Mouse (Mus musculus) lung, postnatal 0 days (tissue): ENCODE measurements around the gene Gad1. TPM values are rescaled to one million over a fixed set of nuclear protein-coding genes. Genes with fewer than 3 reads are reported as not detected.

Source experiments
- ATAC-seq: fragments of 200-750 bp; cut with Nextera tagmentation; 2 replicates; pipeline ENCODE4 v1.8.0; 2017; ENCODE audit warnings: moderate library complexity
- DNase-seq: peaks from one replicate; pipeline ENCODE4 v3.0.0-alpha.2; 2016; ENCODE audit warnings: low spot score
- H3K27ac ChIP-seq: fragments of 300-500 bp; sonication (generic); 2 replicates; pipeline ENCODE4 v1.5.1; 2014; ENCODE audit warnings: antibody characterized with exemption, mild to moderate bottlenecking, low read length, mixed read lengths
- H3K27me3 ChIP-seq: fragments of 300-500 bp; sonication (generic); replicated peaks from 2 replicates; pipeline ENCODE4 v1.6.1; 2014; ENCODE audit warnings: low read length, mixed read lengths; ENCODE audit not compliant: insufficient read depth
- H3K36me3 ChIP-seq: fragments of 300-500 bp; sonication (generic); 2 replicates; pipeline ENCODE4 v1.6.1; 2014; ENCODE audit warnings: low read length, mixed read lengths; ENCODE audit not compliant: insufficient read depth
- H3K4me1 ChIP-seq: fragments of 300-500 bp; sonication (generic); 2 replicates; pipeline ENCODE4 v1.6.1; 2014; ENCODE audit warnings: antibody characterized with exemption, low read depth, low read length, mixed read lengths; ENCODE audit not compliant: insufficient read depth
- H3K4me2 ChIP-seq: fragments of 300-500 bp; sonication (generic); replicated peaks from 2 replicates; pipeline ENCODE4 v1.6.1; 2014; ENCODE audit warnings: low read depth, mild to moderate bottlenecking, low read length, moderate library complexity, mixed read lengths
- H3K4me3 ChIP-seq: fragments of 300-500 bp; sonication (generic); 2 replicates; pipeline ENCODE4 v1.5.1; 2014; ENCODE audit warnings: low read depth, low read length
- H3K9ac ChIP-seq: fragments of 300-500 bp; sonication (generic); replicated peaks from 2 replicates; pipeline ENCODE4 v1.6.1; 2014; ENCODE audit warnings: low read depth, mild to moderate bottlenecking
- H3K9me3 ChIP-seq: fragments of 300-500 bp; sonication (generic); 2 replicates; pipeline ENCODE4 v1.6.1; 2016; ENCODE audit warnings: low read length, mixed read lengths
- CTCF ChIP-seq: IDR thresholded peaks from 2 replicates; pipeline ENCODE4 v1.5.1; 2016; ENCODE audit warnings: antibody characterized with exemption, mild to moderate bottlenecking
- EP300 ChIP-seq: IDR thresholded peaks from 2 replicates; pipeline ENCODE4 v1.6.1; 2016; ENCODE audit warnings: antibody characterized with exemption, mild to moderate bottlenecking, control low read depth
- WGBS: fragments of 180-500 bp; shearing (Covaris S2); extraction: QIAGEN DNeasy Blood & Tissue Kit; methylation state at CpG from one replicate; pipeline ENCODE4 v1.1.7; 2014; 5-methylcytosine and 5-hydroxymethylcytosine counted together
- polyA plus RNA-seq: library from polyadenylated mRNA; unstranded; fragments of >200 nt; fragmentation: Nextera tagmentation; extraction: Ambion mirVana; gene quantifications from 2 replicates; pipeline ENCODE4 v1.2.1, GENCODE M21; 2015

Gene Gad1
- polyA plus RNA-seq = 0.26 and 0.31 TPM in 2 replicates

DNA sequence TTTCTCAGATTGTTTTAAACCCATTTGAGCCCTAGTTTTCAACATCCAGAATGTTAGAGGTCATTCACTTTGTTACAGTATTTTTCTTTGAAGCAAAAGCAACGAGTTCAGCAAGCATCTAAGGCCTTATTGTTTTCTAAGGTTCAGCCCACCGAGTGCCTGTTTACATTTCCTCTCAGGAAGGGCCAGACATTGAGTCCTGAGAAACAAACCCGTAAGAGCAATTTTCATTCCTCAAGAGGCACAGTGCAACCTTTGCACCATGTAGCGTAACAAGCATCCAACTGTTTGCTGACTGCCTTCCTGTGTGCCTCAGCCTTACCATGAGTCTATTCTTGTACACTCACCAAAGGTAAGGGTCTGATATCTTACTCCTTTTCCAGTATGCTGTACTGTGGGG, at the start of gene Gad1:
Gene Gad1, plus strand, starts transcription at position 301 of the 400 bp plus-strand sequence.
- Histone ChIP-seq H3K27me3 (no peaks in the 10 kb centered on the region), H3K9me3 (no peaks in the 10 kb centered on the region), H3K27ac (no peak within 1 kb of the TSS), H3K9ac (no peak within 1 kb of the TSS), H3K4me1 (no peaks in the 10 kb centered on the region), H3K4me3 (no peak within 1 kb of the TSS), H3K36me3 (no peaks in the 10 kb centered on the region), H3K4me2 (no peak within 1 kb of the TSS)
- ATAC-seq (no peak), DNase-seq (no peak)
- WGBS = 30% methylated on average over 4 of the region's 4 CpGs
- no peak for TF ChIP-seq EP300
- no peak for TF ChIP-seq CTCF

DNA sequence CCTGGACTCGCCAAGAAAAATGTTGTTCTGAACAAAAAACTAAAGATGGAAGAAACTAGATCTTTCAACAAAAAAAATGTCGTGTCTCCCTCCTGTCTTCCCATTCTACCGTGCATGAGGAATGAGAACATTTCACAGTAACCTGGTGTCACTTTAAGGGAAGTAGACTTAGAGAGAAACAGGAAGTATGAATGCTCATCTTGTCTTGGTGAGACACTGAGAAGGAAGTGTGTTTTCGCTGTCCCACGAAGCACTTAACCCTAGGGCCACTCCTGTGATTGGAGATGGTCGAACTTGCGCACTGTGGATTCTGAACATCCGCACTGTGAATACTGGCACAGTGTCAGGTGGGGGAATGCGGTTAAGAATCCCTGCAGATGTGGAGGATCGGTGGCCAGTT, 49.4 kb upstream of the Gad1 start:
- DNase-seq (no peak), ATAC-seq (no peak)
- Histone ChIP-seq H3K4me3 (no peak overlapping the region), H3K27ac (no peak overlapping the region), H3K4me1 (peaks cover 5% of the 10 kb centered on the region; the same call in 1 of the 2 replicates), H3K36me3 (no peaks in the 10 kb centered on the region), H3K9me3 (no peaks in the 10 kb centered on the region), H3K27me3 (no peaks in the 10 kb centered on the region), H3K4me2 (no peak overlapping the region), H3K9ac (no peak overlapping the region)
- TF ChIP-seq CTCF (no peak), EP300 (no peak)
- 70% methylated on average over 10 of the region's 10 CpGs for WGBS

DNA sequence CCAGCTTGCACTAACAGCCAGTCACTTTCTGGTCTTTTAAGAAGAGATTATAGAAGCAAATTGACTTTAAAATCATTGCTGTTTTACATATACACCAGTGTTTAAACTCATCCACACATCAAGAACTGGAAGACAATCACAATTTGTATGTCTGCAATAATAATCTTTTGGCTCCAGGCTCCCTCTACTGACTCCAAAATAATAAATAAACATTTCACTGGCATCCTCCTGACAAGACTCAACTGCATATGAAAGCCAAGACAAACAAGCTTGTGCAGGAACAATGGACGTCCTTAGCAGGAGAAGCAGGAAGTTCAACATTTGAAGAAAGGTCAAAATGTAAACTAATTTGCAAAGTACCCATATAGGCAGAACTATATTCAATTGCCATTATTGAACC, 47.6 kb upstream of the Gad1 start:
- H3K4me2 ChIP-seq = no peak overlapping the region; the same call in 1 of the 2 replicates
- peak; percentile 65 for DNase-seq
- TF ChIP-seq CTCF (peak; percentile 42), EP300 (peak; percentile 31; the same call in 1 of the 2 replicates)

GRCm38 (mm10) chr2:70505896-70506295, 47.0 kb upstream of the Gad1 start:
- TF ChIP-seq EP300 (peak; percentile 72), CTCF (no peak)
- DNase-seq = peak; percentile 92
- no peak overlapping the region for H3K9ac ChIP-seq
- no peaks in the 10 kb centered on the region for H3K9me3 ChIP-seq
- H3K4me2 ChIP-seq = peak overlapping the region; percentile 12; the same call in 1 of the 2 replicates
- H3K4me3 ChIP-seq = no peak overlapping the region
- 7% methylated on average over 4 of the region's 4 CpGs for WGBS
- no peaks in the 10 kb centered on the region for H3K36me3 ChIP-seq
- H3K27ac ChIP-seq = peak overlapping the region; percentile 45
- ATAC-seq = peak; percentile 45
- peaks cover 5% of the 10 kb centered on the region; the same call in 1 of the 2 replicates for H3K4me1 ChIP-seq
- H3K27me3 ChIP-seq = no peaks in the 10 kb centered on the region

More for the DNA sequence above, 47.6 kb upstream of the Gad1 start:
- 3% methylated on average over 1 of the region's 1 CpGs for WGBS
- no peak for ATAC-seq
- no peak overlapping the region for H3K9ac ChIP-seq
- no peaks in the 10 kb centered on the region for H3K9me3 ChIP-seq
- no peak overlapping the region; the same call in 1 of the 2 replicates for H3K27ac ChIP-seq
- no peaks in the 10 kb centered on the region for H3K36me3 ChIP-seq
- H3K4me3 ChIP-seq = no peak overlapping the region
- H3K27me3 ChIP-seq = no peaks in the 10 kb centered on the region
- peaks cover 5% of the 10 kb centered on the region; the same call in 1 of the 2 replicates for H3K4me1 ChIP-seq

- TF ChIP-seq EP300 (no peak), CTCF (no peak)
These were observed 46.5 kb upstream of the Gad1 start for GRCm38 (mm10) chr2:70506372-70506771.

DNA sequence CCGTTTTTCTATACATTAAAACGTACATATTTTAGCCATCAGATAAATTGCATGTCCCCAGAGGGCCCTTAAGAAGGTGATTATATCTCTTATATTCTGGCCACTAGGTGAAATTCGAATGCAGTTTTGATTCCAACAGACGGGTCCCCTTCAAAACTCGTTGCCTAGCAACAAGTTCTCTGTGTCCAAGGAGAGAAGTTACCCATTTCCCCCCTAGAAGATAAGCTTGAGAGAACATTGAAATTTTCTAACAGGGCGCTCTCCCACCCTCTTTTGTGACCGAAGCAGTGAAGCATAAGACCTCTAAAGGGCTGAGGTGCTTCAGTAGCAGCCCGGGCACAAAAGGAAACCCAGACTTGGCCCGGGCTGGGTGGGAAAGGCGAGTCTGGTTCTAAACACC, 44.4 kb upstream of the Gad1 start, which contains the start of gene Erich2:
Gene Erich2, plus strand, starts transcription at position 324 of the 400 bp plus-strand sequence.
- H3K4me3 ChIP-seq = peak within 1 kb of the TSS; percentile 53
- H3K27me3 ChIP-seq = no peaks in the 10 kb centered on the region
- peaks cover 5% of the 10 kb centered on the region; the same call in 1 of the 2 replicates for H3K4me1 ChIP-seq
- DNase-seq (peak; percentile 42), ATAC-seq (no peak)
- H3K9me3 ChIP-seq = no peaks in the 10 kb centered on the region
- peak within 1 kb of the TSS; percentile 26; the same call in 1 of the 2 replicates for H3K9ac ChIP-seq
- H3K4me2 ChIP-seq = peak within 1 kb of the TSS; percentile 76
- 0 out of 2 replicates have a peak within 1 kb of the TSS, but pooled peaks have one; percentile 26 for H3K27ac ChIP-seq
- H3K36me3 ChIP-seq = no peaks in the 10 kb centered on the region
- TF ChIP-seq CTCF = no peak
- TF ChIP-seq EP300 = no peak
- 16% methylated on average over 10 of the region's 10 CpGs for WGBS

More at GRCm38 (mm10) chr2:70506372-70506771, 46.5 kb upstream of the Gad1 start:
- Histone ChIP-seq H3K4me3 (no peak overlapping the region), H3K9me3 (no peaks in the 10 kb centered on the region), H3K36me3 (no peaks in the 10 kb centered on the region), H3K4me1 (peaks cover 5% of the 10 kb centered on the region; the same call in 1 of the 2 replicates), H3K9ac (no peak overlapping the region), H3K4me2 (no peak overlapping the region), H3K27me3 (no peaks in the 10 kb centered on the region), H3K27ac (no peak overlapping the region)
- WGBS = 25% methylated on average over 2 of the region's 2 CpGs
- no peak for ATAC-seq
- peak; percentile 10 for DNase-seq
